Mouse (Mus musculus): ENCODE measurements around the gene Ffar1. TPM values are rescaled to one million over a fixed set of nuclear protein-coding genes. Genes with fewer than 3 reads are reported as not detected.

Ffar1 gene
- total and polyA plus RNA-seq, 3 experiments, result 0.11 TPM; not detected in 2

- Histone ChIP-seq H3K4me3 (ENCODE audit: low read depth, low read length) (no peak overlapping the region), H3K9me3 (replicated peaks) (no peaks in the 10 kb centered on the region), H3K36me3 (replicated peaks) (no peaks in the 10 kb centered on the region), H3K4me1 (ENCODE audit: insufficient read depth, low read depth, low read length) (peaks cover 11% of the 10 kb centered on the region), H3K27me3 (ENCODE audit: insufficient read depth, low read length) (no peaks in the 10 kb centered on the region)
- no peak for TF ChIP-seq GATA2 (IDR thresholded peaks at IDR 0.05; ENCODE audit: borderline replicate concordance, low read depth, low read length)
- TF ChIP-seq POLR2AphosphoS5 (IDR thresholded peaks at IDR 0.05; ENCODE audit: insufficient replicate concordance, low read depth, low read length), result no peak
- TF ChIP-seq TAL1 (conservative IDR thresholded peaks at IDR 0.05; ENCODE audit: low read depth, low read length), result no peak
- TF ChIP-seq GATA1 (IDR thresholded peaks at IDR 0.05; ENCODE audit: borderline replicate concordance, low read length), result no peak
- no peak for TF ChIP-seq CTCF (IDR thresholded peaks at IDR 0.05; ENCODE audit: low read depth, low read length)
- DNase-seq (ENCODE audit: low spot score), result no peak
- ATAC-seq (ENCODE audit: extremely low read depth, insufficient number of reproducible peaks, low FRiP score, poor library complexity, severe bottlenecking), result no peak
Observed at GRCm38 (mm10) chr7:30847386-30847785, 14.0 kb downstream of the Ffar1 start.

- no peaks in the 10 kb centered on the region for H3K27me3 ChIP-seq (ENCODE audit: insufficient read depth, low read length)
- DNase-seq (ENCODE audit: low spot score) (no peak), ATAC-seq (ENCODE audit: extremely low read depth, insufficient number of reproducible peaks, low FRiP score, poor library complexity, severe bottlenecking) (no peak)
- H3K4me3 ChIP-seq (ENCODE audit: low read depth, low read length), result no peak overlapping the region
- no peaks in the 10 kb centered on the region for H3K36me3 ChIP-seq (replicated peaks)
- peaks cover 18% of the 10 kb centered on the region for H3K4me1 ChIP-seq (ENCODE audit: insufficient read depth, low read depth, low read length)
- H3K9me3 ChIP-seq (replicated peaks), result no peaks in the 10 kb centered on the region
- TF ChIP-seq GATA1 (IDR thresholded peaks at IDR 0.05; ENCODE audit: borderline replicate concordance, low read length), result no peak
Observed at GRCm38 (mm10) chr7:30846505-30847053, 14.8 kb downstream of the Ffar1 start.

GRCm38 (mm10) chr7:30844676-30845297 lies 16.6 kb downstream of the Ffar1 start:
- no peaks in the 10 kb centered on the region for H3K27me3 ChIP-seq (ENCODE audit: insufficient read depth, low read length)
- no peak overlapping the region for H3K4me3 ChIP-seq (ENCODE audit: low read depth, low read length)
- TF ChIP-seq GATA2 (IDR thresholded peaks at IDR 0.05; ENCODE audit: borderline replicate concordance, low read depth, low read length) (no peak), GATA1 (IDR thresholded peaks at IDR 0.05; ENCODE audit: borderline replicate concordance, low read length) (no peak)
- peaks cover 25% of the 10 kb centered on the region for H3K4me1 ChIP-seq (ENCODE audit: insufficient read depth, low read depth, low read length)
- no peaks in the 10 kb centered on the region for H3K36me3 ChIP-seq (replicated peaks)
- H3K9me3 ChIP-seq (replicated peaks), result no peaks in the 10 kb centered on the region
- no peak for DNase-seq (ENCODE audit: low spot score)
- no peak for ATAC-seq (ENCODE audit: extremely low read depth, insufficient number of reproducible peaks, low FRiP score, poor library complexity, severe bottlenecking)

- peak; percentile 11 for DNase-seq (ENCODE audit: low spot score)
- Histone ChIP-seq H3K9me3 (replicated peaks) (no peaks in the 10 kb centered on the region), H3K36me3 (replicated peaks) (no peaks in the 10 kb centered on the region), H3K4me3 (ENCODE audit: low read depth, low read length) (no peak overlapping the region), H3K27me3 (ENCODE audit: insufficient read depth, low read length) (peaks cover 4% of the 10 kb centered on the region; the same call in 1 of the 2 replicates), H3K4me1 (ENCODE audit: insufficient read depth, low read depth, low read length) (peaks cover 25% of the 10 kb centered on the region)
- TF ChIP-seq GATA2 (IDR thresholded peaks at IDR 0.05; ENCODE audit: borderline replicate concordance, low read depth, low read length) (no peak), POLR2AphosphoS5 (IDR thresholded peaks at IDR 0.05; ENCODE audit: insufficient replicate concordance, low read depth, low read length) (no peak), GATA1 (IDR thresholded peaks at IDR 0.05; ENCODE audit: borderline replicate concordance, low read length) (no peak), TAL1 (conservative IDR thresholded peaks at IDR 0.05; ENCODE audit: low read depth, low read length) (no peak), CTCF (IDR thresholded peaks at IDR 0.05; ENCODE audit: low read depth, low read length) (no peak)
- peak; percentile 55; the same call in 1 of the 2 replicates for ATAC-seq (ENCODE audit: extremely low read depth, insufficient number of reproducible peaks, low FRiP score, poor library complexity, severe bottlenecking)
Observed at GRCm38 (mm10) chr7:30842092-30842491, 19.3 kb downstream of the Ffar1 start.

DNA sequence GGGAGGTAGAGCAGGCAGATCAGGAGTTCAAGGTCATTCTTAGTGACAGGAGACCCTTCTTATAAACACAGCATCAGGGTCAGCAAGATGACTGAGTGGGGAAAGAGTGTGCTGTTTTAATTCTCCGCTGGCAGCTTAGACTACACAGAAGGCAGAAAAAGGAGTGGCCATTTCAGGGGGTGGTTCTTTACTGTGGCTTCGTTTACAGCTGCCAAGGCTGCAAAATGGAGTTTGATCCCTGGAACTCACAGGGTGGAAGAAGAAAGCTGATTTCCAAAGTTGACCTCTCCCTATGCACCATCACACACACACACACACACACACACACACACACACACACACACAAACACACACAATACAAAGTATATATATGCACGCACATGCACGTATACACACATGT lies 20.0 kb downstream of the Ffar1 start:
- DNase-seq (ENCODE audit: low spot score) (no peak), ATAC-seq (ENCODE audit: extremely low read depth, insufficient number of reproducible peaks, low FRiP score, poor library complexity, severe bottlenecking) (no peak)
- Histone ChIP-seq H3K4me3 (ENCODE audit: low read depth, low read length) (no peak overlapping the region), H3K4me1 (ENCODE audit: insufficient read depth, low read depth, low read length) (peaks cover 20% of the 10 kb centered on the region), H3K36me3 (replicated peaks) (no peaks in the 10 kb centered on the region), H3K27me3 (ENCODE audit: insufficient read depth, low read length) (peaks cover 4% of the 10 kb centered on the region; the same call in 1 of the 2 replicates), H3K9me3 (replicated peaks) (no peaks in the 10 kb centered on the region)
- no peak for TF ChIP-seq POLR2AphosphoS5 (IDR thresholded peaks at IDR 0.05; ENCODE audit: insufficient replicate concordance, low read depth, low read length)
- no peak for TF ChIP-seq TAL1 (conservative IDR thresholded peaks at IDR 0.05; ENCODE audit: low read depth, low read length)
- TF ChIP-seq CTCF (IDR thresholded peaks at IDR 0.05; ENCODE audit: low read depth, low read length), result no peak
- no peak for TF ChIP-seq GATA2 (IDR thresholded peaks at IDR 0.05; ENCODE audit: borderline replicate concordance, low read depth, low read length)
- no peak for TF ChIP-seq GATA1 (IDR thresholded peaks at IDR 0.05; ENCODE audit: borderline replicate concordance, low read length)

- Histone ChIP-seq H3K9me3 (replicated peaks) (no peaks in the 10 kb centered on the region), H3K4me3 (ENCODE audit: low read depth, low read length) (no peak overlapping the region), H3K4me1 (ENCODE audit: insufficient read depth, low read depth, low read length) (peaks cover 19% of the 10 kb centered on the region), H3K27me3 (ENCODE audit: insufficient read depth, low read length) (peaks cover 4% of the 10 kb centered on the region; the same call in 1 of the 2 replicates), H3K36me3 (replicated peaks) (no peaks in the 10 kb centered on the region)
- ATAC-seq (ENCODE audit: extremely low read depth, insufficient number of reproducible peaks, low FRiP score, poor library complexity, severe bottlenecking) (no peak), DNase-seq (ENCODE audit: low spot score) (no peak)
- TF ChIP-seq POLR2AphosphoS5 (IDR thresholded peaks at IDR 0.05; ENCODE audit: insufficient replicate concordance, low read depth, low read length), result no peak
- no peak for TF ChIP-seq CTCF (IDR thresholded peaks at IDR 0.05; ENCODE audit: low read depth, low read length)
- TF ChIP-seq TAL1 (conservative IDR thresholded peaks at IDR 0.05; ENCODE audit: low read depth, low read length), result no peak
- no peak for TF ChIP-seq GATA1 (IDR thresholded peaks at IDR 0.05; ENCODE audit: borderline replicate concordance, low read length)
- no peak for TF ChIP-seq GATA2 (IDR thresholded peaks at IDR 0.05; ENCODE audit: borderline replicate concordance, low read depth, low read length)
Observed at GRCm38 (mm10) chr7:30840306-30840705, 21.1 kb downstream of the Ffar1 start.

Data from G1E (cell line).